Mouse (Mus musculus) limb, embryonic 13.5 days (tissue): ENCODE measurements at regions not wholly inside any gene's neighbourhood (a gene's known extent, or its start where the extent isn't known, plus 50 kb on each side); places are given as distances from the start of the nearest gene placed in this dataset.

Experiments used
- ATAC-seq: fragments of 200-750 bp; cut with Nextera tagmentation; 2 replicates; pipeline ENCODE4 v1.8.0; 2017; ENCODE audit warnings: low read depth, moderate number of reproducible peaks, moderate TSS enrichment; ENCODE audit not compliant: low FRiP score
- H3K27ac ChIP-seq: fragments of 300-500 bp; sonication (generic); 2 replicates; pipeline ENCODE4 v1.5.1; 2015; ENCODE audit warnings: inconsistent platforms, mild to moderate bottlenecking, moderate library complexity
- H3K27me3 ChIP-seq: fragments of 300-500 bp; sonication (generic); 2 replicates; pipeline ENCODE4 v1.6.1; 2015; ENCODE audit warnings: mild to moderate bottlenecking, inconsistent platforms
- H3K36me3 ChIP-seq: fragments of 300-500 bp; sonication (generic); 2 replicates; pipeline ENCODE4 v1.6.1; 2015; ENCODE audit warnings: inconsistent platforms, mild to moderate bottlenecking, moderate library complexity
- H3K4me1 ChIP-seq: fragments of 300-500 bp; sonication (generic); 2 replicates; pipeline ENCODE4 v1.6.1; 2015; ENCODE audit warnings: inconsistent platforms
- H3K4me2 ChIP-seq: fragments of 300-500 bp; sonication (generic); replicated peaks from 2 replicates; pipeline ENCODE4 v1.6.1; 2015; ENCODE audit warnings: inconsistent platforms, mild to moderate bottlenecking, moderate library complexity
- H3K4me3 ChIP-seq: fragments of 300-500 bp; sonication (generic); 2 replicates; pipeline ENCODE4 v1.5.1; 2015; ENCODE audit warnings: moderate library complexity, mild to moderate bottlenecking, inconsistent platforms
- H3K9ac ChIP-seq: fragments of 300-500 bp; sonication (generic); 2 replicates; pipeline ENCODE4 v1.6.1; 2015; ENCODE audit warnings: mild to moderate bottlenecking, inconsistent platforms
- H3K9me3 ChIP-seq: fragments of 300-500 bp; sonication (generic); 2 replicates; pipeline ENCODE4 v1.6.1; 2016; ENCODE audit warnings: inconsistent platforms
- WGBS: fragments of 180-500 bp; shearing (Covaris S2); methylation state at CpG from one replicate; pipeline ENCODE4 v1.1.7; 2015; 5-methylcytosine and 5-hydroxymethylcytosine counted together

DNA sequence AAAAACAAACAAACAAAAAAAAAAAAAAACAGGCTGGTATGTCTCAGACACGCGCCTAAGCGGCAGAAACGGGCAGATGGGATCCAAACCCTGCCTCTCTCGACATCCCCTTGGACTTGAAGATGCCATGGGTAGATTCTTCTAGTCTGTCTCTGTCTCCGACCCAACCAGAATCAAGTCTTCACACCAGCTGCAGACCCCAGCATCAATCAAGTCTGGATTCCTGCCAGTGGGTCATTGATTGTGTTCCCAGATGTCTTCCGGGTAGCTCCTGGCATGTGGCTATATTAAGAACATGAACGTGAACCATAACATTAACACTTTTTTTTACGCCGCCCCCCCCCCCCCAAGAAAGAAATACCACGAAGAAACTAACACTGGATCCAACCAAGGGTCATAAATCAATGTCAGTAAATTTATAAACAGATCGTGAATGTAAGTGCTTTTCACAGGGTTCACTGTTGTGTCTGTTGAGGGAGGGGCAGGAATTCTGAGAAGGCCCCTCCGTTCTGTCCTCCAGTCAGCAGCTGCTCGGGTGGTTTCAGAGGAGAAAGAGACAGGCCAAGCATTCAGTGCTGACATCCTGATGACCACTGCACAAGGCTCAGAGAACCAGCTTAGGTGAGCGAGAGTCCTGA, 180.8 kb downstream of the Cdc5l start:
- Histone ChIP-seq H3K27ac (no peak overlapping the region), H3K27me3 (peaks cover 38% of the 10 kb centered on the region), H3K9me3 (no peaks in the 10 kb centered on the region), H3K4me2 (no peak overlapping the region), H3K9ac (no peak overlapping the region), H3K36me3 (no peaks in the 10 kb centered on the region), H3K4me3 (no peak overlapping the region), H3K4me1 (peaks cover 44% of the 10 kb centered on the region)
- 40% methylated on average over 15 of the region's 15 CpGs for WGBS
- 0 out of 2 replicates have a peak, but pooled peaks have one; percentile 29 for ATAC-seq

DNA sequence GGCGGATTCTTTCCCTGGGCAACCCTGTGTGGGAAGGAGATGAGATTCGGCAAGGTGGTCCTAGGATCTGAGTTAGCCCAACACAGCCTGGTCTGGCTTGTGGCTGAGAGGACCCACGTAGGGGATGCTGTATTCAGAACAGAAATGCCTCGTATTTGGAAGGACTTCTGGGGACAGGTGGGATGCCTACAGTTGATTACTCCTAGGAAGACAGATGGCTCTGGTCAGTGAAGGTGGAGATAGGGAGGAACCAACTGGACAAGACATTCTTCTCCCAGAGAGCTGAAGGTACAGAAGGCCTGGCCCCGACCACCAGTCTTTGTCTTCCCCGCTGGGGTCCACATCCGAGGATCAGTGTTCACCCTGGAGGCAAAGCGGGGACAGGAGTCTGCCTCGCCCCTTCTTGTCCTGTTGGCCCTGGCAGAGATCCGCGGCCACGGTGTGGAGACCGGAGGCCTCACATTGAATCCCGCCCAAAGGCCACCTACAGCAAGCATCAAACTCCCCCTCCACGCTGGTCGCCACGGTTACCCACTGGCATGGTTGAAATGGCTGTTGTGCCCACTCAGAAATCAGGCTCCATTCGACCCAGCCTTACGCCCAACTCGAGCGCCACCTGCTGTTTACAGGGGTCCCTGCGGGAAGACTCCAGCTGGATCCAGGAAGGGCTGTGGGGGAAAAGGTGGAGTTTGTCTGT, 182.4 kb downstream of the Cdc5l start:
- Histone ChIP-seq H3K9me3 (no peaks in the 10 kb centered on the region), H3K27ac (peak overlapping the region; percentile 12; the same call in 1 of the 2 replicates), H3K36me3 (no peaks in the 10 kb centered on the region), H3K9ac (no peak overlapping the region), H3K4me2 (peak overlapping the region; percentile 47), H3K27me3 (peaks cover 50% of the 10 kb centered on the region), H3K4me1 (peaks cover 51% of the 10 kb centered on the region), H3K4me3 (no peak overlapping the region)
- ATAC-seq: 0 out of 2 replicates have a peak, but pooled peaks have one; percentile 41
- 22% methylated on average over 22 of the region's 22 CpGs for WGBS

DNA sequence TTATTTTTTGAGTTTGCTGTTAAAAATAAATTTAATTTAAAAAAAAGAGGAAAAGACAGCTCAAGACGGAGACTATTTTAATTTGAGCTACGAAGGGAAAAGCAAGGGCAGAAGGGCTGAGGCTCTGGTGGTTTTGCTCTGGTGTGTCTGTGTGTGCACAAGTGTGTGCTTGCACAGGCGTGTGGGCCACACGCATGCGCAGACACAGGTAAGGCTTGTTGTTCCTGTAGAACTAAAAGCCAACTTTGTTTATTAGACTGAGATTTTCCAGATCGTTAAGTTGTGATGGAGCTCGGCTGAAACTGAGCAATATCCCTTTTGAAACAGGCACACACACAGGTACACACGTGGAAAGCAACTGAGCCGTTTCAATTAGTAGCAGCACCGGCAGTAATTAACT, 183.1 kb downstream of the Cdc5l start:
- H3K27ac ChIP-seq: peak overlapping the region; percentile 12; the same call in 1 of the 2 replicates
- no peaks in the 10 kb centered on the region for H3K9me3 ChIP-seq
- H3K4me2 ChIP-seq: peak overlapping the region; percentile 5; the same call in 1 of the 2 replicates
- no peak overlapping the region for H3K9ac ChIP-seq
- no peak for ATAC-seq
- H3K27me3 ChIP-seq: peaks cover 53% of the 10 kb centered on the region
- 22% methylated on average over 10 of the region's 10 CpGs for WGBS
- no peaks in the 10 kb centered on the region for H3K36me3 ChIP-seq
- H3K4me1 ChIP-seq: peaks cover 51% of the 10 kb centered on the region
- no peak overlapping the region for H3K4me3 ChIP-seq

DNA sequence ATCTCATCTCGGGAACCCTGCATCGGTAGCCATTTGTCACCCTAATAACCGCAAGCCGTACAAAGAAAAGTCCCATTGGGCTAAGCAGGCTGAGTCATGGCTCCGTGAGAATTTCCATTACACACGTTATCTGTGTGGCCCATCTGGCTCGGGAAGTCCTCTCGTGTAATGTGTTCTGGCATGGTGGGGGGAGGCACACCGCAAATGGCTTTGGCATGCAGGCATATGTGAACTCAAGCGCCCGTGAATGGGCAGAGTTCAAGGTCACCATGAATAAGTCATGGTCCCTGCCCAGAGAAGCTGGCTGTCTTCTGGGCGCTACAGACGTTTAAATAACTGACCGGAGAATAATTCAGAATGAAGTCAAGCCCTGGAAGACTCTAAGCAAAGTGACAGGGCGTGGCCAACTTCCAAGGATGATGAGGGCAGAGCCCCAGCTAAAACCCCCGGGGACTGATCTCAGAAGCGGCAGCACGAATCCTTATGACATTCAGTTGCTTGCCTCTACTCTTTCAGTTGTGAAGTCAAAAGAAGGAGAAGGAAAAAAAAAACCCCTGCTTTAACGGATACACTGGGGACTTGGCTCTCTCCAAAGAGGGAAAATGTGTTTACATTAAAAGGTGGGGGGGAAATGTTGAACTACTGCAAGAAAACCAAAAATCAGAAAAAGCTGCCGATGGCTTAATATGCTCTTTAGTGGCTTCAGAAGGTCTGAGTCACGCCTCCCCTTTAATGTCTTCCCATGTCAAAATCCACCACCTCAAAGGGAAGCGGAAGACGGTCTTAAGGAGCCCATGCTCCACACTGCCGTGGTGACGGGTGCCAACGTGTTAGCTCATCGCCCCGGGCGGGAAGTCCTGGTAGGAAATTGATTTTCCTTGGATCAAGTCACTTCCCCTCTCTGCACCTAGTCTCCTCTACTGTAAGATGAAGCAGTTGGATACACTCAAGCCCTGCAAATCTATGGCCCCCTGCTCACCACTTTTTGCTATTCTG, 186.1 kb downstream of the Cdc5l start:
- WGBS: 80% methylated on average over 29 of the region's 29 CpGs
- H3K4me1 ChIP-seq: peaks cover 66% of the 10 kb centered on the region
- no peaks in the 10 kb centered on the region for H3K36me3 ChIP-seq
- H3K9me3 ChIP-seq: no peaks in the 10 kb centered on the region
- H3K4me2 ChIP-seq: no peak overlapping the region
- peaks cover 39% of the 10 kb centered on the region for H3K27me3 ChIP-seq
- no peak for ATAC-seq
- no peak overlapping the region for H3K4me3 ChIP-seq
- H3K9ac ChIP-seq: no peak overlapping the region
- H3K27ac ChIP-seq: no peak overlapping the region

DNA sequence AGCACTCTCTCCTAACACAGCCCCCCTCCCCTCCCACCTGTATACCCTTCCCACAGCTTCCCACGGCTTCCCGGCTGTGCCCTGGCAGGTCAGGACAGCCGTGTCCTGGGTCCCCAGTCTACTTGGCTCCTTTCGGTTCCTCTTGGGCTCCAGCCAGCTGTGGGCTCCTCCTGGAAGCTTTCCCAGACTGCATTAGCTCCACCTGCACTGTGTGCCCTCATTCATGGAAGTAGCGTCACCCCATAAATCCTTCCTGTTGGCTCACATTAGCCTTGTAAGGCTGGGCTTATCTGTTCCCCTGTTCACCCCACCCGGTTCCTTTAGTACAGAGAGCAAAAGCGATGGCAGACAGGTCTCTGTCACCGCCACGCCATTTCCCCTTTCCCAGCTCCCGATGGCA, 188.7 kb downstream of the Cdc5l start:
- no peaks in the 10 kb centered on the region for H3K36me3 ChIP-seq
- H3K9me3 ChIP-seq: no peaks in the 10 kb centered on the region
- no peak overlapping the region for H3K4me2 ChIP-seq
- peak; percentile 21; the same call in 1 of the 2 replicates for ATAC-seq
- H3K27ac ChIP-seq: no peak overlapping the region
- H3K9ac ChIP-seq: no peak overlapping the region
- H3K27me3 ChIP-seq: peaks cover 44% of the 10 kb centered on the region
- 48% methylated on average over 10 of the region's 10 CpGs for WGBS
- peaks cover 66% of the 10 kb centered on the region for H3K4me1 ChIP-seq
- H3K4me3 ChIP-seq: no peak overlapping the region

DNA sequence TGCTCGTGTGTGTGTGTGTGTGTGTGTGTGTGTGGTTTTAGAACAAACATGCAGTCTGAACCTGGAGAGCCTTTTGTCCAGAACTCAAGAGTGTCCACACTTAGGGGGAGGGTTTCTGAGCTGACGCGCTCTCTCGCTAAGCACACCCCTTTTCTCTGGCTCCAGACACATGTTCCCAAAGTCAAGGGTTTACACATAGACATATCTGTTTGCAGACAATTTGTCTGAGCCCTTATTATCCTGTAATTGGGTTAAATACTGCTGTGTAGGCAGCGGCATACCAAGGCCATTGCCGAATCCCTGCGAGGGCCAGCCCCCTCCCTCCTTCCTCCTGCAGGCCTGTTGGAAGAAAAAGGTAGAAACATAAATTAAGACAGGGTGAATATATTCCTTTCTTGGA, 190.4 kb downstream of the Cdc5l start:
- 34% methylated on average over 7 of the region's 7 CpGs for WGBS
- Histone ChIP-seq H3K9me3 (no peaks in the 10 kb centered on the region), H3K27ac (no peak overlapping the region), H3K27me3 (peaks cover 45% of the 10 kb centered on the region), H3K4me3 (no peak overlapping the region), H3K36me3 (no peaks in the 10 kb centered on the region), H3K4me2 (no peak overlapping the region), H3K4me1 (peaks cover 70% of the 10 kb centered on the region), H3K9ac (no peak overlapping the region)
- ATAC-seq: peak; percentile 51

DNA sequence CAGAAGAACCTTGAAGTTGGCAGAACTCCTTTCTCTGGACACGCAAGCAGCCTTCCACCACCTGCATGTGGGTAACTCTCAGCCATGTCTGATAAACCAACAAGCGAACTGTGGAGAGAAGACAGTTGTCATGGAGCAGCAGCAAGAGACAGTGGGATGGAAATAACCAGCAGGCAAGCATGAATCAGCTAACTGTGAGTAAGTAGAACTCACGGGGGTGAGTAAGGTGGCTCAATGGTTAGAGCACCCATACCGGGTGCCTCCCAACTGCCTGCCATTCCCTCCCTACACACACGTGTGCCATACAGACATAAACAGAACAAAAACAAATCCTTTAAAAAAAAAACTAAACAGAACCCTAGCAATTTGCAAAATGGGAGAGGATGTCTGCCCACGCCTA, 191.5 kb downstream of the Cdc5l start:
- peaks cover 60% of the 10 kb centered on the region for H3K4me1 ChIP-seq
- H3K27me3 ChIP-seq: peaks cover 37% of the 10 kb centered on the region
- H3K36me3 ChIP-seq: no peaks in the 10 kb centered on the region
- no peak overlapping the region for H3K4me3 ChIP-seq
- H3K9me3 ChIP-seq: peaks cover 2% of the 10 kb centered on the region
- H3K4me2 ChIP-seq: no peak overlapping the region
- no peak for ATAC-seq
- no peak overlapping the region for H3K27ac ChIP-seq
- 88% methylated on average over 6 of the region's 6 CpGs for WGBS
- H3K9ac ChIP-seq: no peak overlapping the region

DNA sequence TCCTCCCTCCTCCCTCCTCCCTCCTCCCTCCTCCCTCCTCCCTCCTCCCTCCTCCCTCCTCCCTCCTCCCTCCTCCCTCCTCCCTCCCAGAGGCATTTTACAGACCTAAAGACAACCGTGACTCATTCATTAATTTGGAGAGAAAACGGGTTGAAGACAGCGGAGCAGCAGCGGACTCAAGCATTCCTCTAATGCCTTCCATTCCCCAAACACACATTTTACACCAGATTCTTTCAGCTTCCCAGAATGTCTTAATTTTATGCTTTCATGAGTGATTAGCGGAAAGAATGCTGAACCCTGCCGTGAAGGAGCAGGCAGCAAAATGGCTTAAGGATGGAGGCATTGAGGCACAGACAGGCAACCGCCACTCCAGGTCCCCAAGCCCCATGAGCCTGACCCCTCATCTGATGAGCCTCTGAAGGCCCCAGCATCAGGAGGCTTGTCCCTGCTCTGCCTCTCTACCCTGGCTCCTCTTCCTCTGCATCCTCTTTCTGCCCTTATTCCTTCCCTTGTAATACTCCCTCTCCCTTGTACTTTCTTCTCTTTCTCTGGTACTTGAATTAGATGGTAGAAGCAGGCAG, 192.5 kb downstream of the Cdc5l start:
- peaks cover 59% of the 10 kb centered on the region for H3K4me1 ChIP-seq

DNA sequence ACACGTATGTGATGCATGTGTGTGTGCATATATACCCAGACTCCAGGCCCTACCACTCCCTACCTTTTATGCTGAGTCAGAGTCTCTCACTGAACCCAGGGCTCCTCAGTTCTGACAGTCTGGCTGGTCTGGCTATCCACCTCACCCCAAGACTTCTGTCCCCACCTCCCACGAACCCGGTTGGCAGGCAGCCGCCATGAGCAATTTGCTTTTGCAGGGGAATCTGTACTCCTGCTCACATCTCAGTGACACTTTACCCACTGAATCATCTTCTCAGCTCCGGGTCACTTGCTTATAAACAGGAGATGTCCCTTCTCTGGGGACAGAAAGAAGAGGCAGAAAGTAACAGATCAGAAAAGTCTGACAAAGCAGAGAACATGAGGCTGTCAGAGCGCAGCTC, 193.0 kb downstream of the Cdc5l start:
- WGBS: 69% methylated on average over 6 of the region's 6 CpGs
- Histone ChIP-seq H3K36me3 (no peaks in the 10 kb centered on the region), H3K27ac (no peak overlapping the region), H3K4me3 (no peak overlapping the region), H3K9ac (no peak overlapping the region), H3K4me2 (no peak overlapping the region), H3K27me3 (peaks cover 24% of the 10 kb centered on the region), H3K9me3 (peaks cover 6% of the 10 kb centered on the region), H3K4me1 (peaks cover 59% of the 10 kb centered on the region)
- no peak for ATAC-seq

More for the DNA sequence above, 192.5 kb downstream of the Cdc5l start:
- Histone ChIP-seq H3K4me3 (no peak overlapping the region), H3K9ac (no peak overlapping the region), H3K9me3 (peaks cover 6% of the 10 kb centered on the region), H3K4me2 (no peak overlapping the region), H3K27ac (no peak overlapping the region), H3K27me3 (peaks cover 29% of the 10 kb centered on the region), H3K36me3 (no peaks in the 10 kb centered on the region)
- 32% methylated on average over 7 of the region's 7 CpGs for WGBS
- no peak for ATAC-seq

DNA sequence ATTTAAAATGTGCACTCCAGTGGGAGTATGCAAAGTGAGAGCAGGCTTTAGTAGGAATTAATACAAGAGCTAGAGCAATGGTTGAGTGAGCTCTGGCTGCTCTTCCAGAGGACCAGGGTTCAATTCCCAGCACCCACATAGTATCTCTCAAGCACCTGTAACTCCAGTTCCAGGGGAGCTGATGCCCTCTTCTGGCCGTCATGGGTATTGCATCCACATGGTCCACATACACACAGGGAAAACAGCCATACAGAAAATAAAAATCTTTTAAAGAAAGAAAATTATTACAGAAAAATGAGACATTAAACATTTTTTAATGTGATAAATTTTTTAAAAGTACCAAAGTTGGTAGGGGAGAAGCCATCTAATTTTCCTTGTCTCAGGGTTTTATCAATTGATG, 196.3 kb downstream of the Cdc5l start:
- Histone ChIP-seq H3K27ac (no peak overlapping the region), H3K4me2 (no peak overlapping the region), H3K9ac (no peak overlapping the region), H3K9me3 (peaks cover 6% of the 10 kb centered on the region), H3K4me1 (peaks cover 42% of the 10 kb centered on the region), H3K27me3 (peaks cover 23% of the 10 kb centered on the region), H3K4me3 (no peak overlapping the region), H3K36me3 (no peaks in the 10 kb centered on the region)
- WGBS: 88% methylated on average over 1 of the region's 1 CpGs
- no peak for ATAC-seq

DNA sequence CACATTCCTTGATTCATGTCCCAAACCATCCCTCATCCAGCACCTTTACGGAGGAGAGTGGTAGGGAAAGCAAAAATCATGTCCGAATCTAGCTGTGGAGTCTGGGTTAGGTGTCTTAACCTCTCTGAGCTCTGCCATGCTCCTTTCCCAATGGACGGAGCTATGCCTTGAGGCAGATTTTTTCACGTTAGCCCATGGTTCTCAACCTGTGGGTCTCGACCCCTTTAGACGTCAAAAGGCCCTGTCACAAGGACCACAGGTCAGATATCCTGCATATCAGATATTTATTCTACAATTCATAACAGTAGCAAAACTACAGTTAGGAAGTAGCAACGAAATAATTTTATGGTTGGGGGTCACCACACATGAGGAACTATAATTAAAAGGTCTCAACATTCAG, 198.1 kb downstream of the Cdc5l start:
- Histone ChIP-seq H3K9ac (no peak overlapping the region), H3K27ac (no peak overlapping the region), H3K27me3 (peaks cover 26% of the 10 kb centered on the region), H3K4me3 (no peak overlapping the region), H3K9me3 (peaks cover 6% of the 10 kb centered on the region), H3K4me1 (peaks cover 28% of the 10 kb centered on the region), H3K4me2 (no peak overlapping the region), H3K36me3 (no peaks in the 10 kb centered on the region)
- WGBS: 86% methylated on average over 7 of the region's 7 CpGs
- ATAC-seq: no peak
